Mouse (Mus musculus) ES-Bruce4 (cell line): ENCODE data around the gene Mb.

Source experiments
- CTCF ChIP-seq: IDR thresholded peaks from one replicate; pipeline ENCODE4 v1.8.1; 2011; ENCODE audit warnings: low read depth, low read length
- EP300 ChIP-seq: IDR thresholded peaks from 2 replicates; pipeline ENCODE4 v1.6.1; 2011; ENCODE audit warnings: low read depth, low read length; ENCODE audit not compliant: insufficient read depth

GRCm38 (mm10) chr15:77094431-77094830, 44.0 kb upstream of the Mb start:
- TF ChIP-seq CTCF (no peak), EP300 (no peak)
